Mouse (Mus musculus): ENCODE measurements around the gene Mtmr3. TPM values are rescaled to one million over a fixed set of nuclear protein-coding genes. Genes with fewer than 3 reads are reported as not detected.

Gene Mtmr3
- total and polyA plus RNA-seq, 3 experiments = 29.1 to 31.9 TPM; not detected in 1

DNA sequence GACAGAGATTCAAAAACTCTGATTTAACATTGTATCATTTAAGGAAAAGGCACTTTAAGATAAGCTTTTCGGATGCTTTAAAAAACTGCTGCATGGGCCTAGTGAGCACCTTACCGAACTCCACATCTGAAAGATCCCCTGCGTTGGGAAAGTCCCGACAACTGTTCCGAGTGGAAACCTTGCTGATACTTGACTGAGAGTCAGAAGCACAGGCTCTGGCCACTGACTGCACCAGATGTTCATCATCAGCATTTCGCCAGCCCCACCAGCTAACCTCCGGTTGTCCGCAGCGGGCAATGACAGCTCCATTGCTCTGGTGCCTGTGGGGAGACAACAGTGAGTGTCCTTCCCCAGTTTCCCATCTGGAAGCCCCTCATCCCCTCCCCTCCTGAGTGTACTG is 95.9 kb downstream of the Mtmr3 start:
- no peak overlapping the region for H3K4me3 ChIP-seq (ENCODE audit: control insufficient read depth in 1 of 2, insufficient read depth in 1 of 2, low read depth in 2 of 2, low read length in 2 of 2)
- H3K36me3 ChIP-seq (ENCODE audit: control insufficient read depth in 1 of 2, insufficient read depth in 2 of 2, low read length in 2 of 2) = peaks cover 0 to 34% of the 10 kb centered on the region in 2 experiments; a peak in 2 of 4 replicates
- H3K79me2 ChIP-seq (ENCODE audit: control insufficient read depth, insufficient read depth, low read length, poor library complexity) = no peaks in the 10 kb centered on the region
- H3K27ac ChIP-seq (ENCODE audit: control insufficient read depth, low read depth, low read length) = no peak overlapping the region
- H3K27me3 ChIP-seq (ENCODE audit: control insufficient read depth in 1 of 2, insufficient read depth in 2 of 2, low read length in 2 of 2) = no peaks in the 10 kb centered on the region
- no peaks in the 10 kb centered on the region for H3K9me3 ChIP-seq (replicated peaks; ENCODE audit: insufficient read depth, low read length)
- TF ChIP-seq ZNF384 (IDR thresholded peaks at IDR 0.05; ENCODE audit: low read depth, low read length) (no peak), MAFK (IDR thresholded peaks at IDR 0.05; ENCODE audit: borderline replicate concordance, low read depth, low read length) (no peak), MXI1 (IDR thresholded peaks at IDR 0.05; ENCODE audit: low read depth, low read length) (no peak), E2F4 (IDR thresholded peaks at IDR 0.05; ENCODE audit: borderline replicate concordance, low read depth, low read length) (no peak), BHLHE40 (IDR thresholded peaks at IDR 0.05; ENCODE audit: borderline replicate concordance, low read depth, low read length) (no peak), JUND (IDR thresholded peaks at IDR 0.05; ENCODE audit: low read depth, low read length) (no peak), RAD21 (IDR thresholded peaks at IDR 0.05; ENCODE audit: low read depth, low read length) (no peak), CTCF (IDR thresholded peaks at IDR 0.05 in 2 of 3, conservative IDR thresholded peaks at IDR 0.05 in 1 of 3; ENCODE audit: control insufficient read depth in 1 of 3, insufficient read depth in 1 of 3, low read depth in 2 of 3, low read length in 3 of 3, poor library complexity in 1 of 3, severe bottlenecking in 1 of 3) (no peak), POLR2AphosphoS5 (IDR thresholded peaks at IDR 0.05; ENCODE audit: borderline replicate concordance, low read depth, low read length) (no peak), HCFC1 (IDR thresholded peaks at IDR 0.05; ENCODE audit: low read depth, low read length) (no peak), CHD2 (IDR thresholded peaks at IDR 0.05; ENCODE audit: low read length) (no peak), CHD1 (IDR thresholded peaks at IDR 0.05; ENCODE audit: low read depth, low read length) (no peak), TAL1 (IDR thresholded peaks at IDR 0.05; ENCODE audit: low read length) (no peak), NRF1 (IDR thresholded peaks at IDR 0.05; ENCODE audit: insufficient read depth, low read depth, low read length, poor library complexity, severe bottlenecking) (no peak), NELFE (IDR thresholded peaks at IDR 0.05; ENCODE audit: low read depth, low read length) (no peak), RCOR1 (IDR thresholded peaks at IDR 0.05; ENCODE audit: low read depth, low read length) (no peak), SIN3A (IDR thresholded peaks at IDR 0.05; ENCODE audit: low read length) (no peak), SMC3 (IDR thresholded peaks at IDR 0.05; ENCODE audit: low read depth, low read length) (no peak)
- H3K9ac ChIP-seq (ENCODE audit: control insufficient read depth, low read depth, low read length, poor library complexity, severe bottlenecking) = no peak overlapping the region
- no peak for DNase-seq (ENCODE audit: low read depth, low spot score)
- no peaks in the 10 kb centered on the region for H3K4me1 ChIP-seq (ENCODE audit: control insufficient read depth in 1 of 2, insufficient read depth in 2 of 2, low read length in 2 of 2)

GRCm38 (mm10) chr11:4497501-4498118 is 97.1 kb downstream of the Mtmr3 start:
- H3K36me3 ChIP-seq (ENCODE audit: control insufficient read depth in 1 of 2, insufficient read depth in 2 of 2, low read length in 2 of 2) = peaks cover 0 to 31% of the 10 kb centered on the region in 2 experiments; a peak in 2 of 4 replicates
- H3K79me2 ChIP-seq (ENCODE audit: control insufficient read depth, insufficient read depth, low read length, poor library complexity) = no peaks in the 10 kb centered on the region
- H3K4me1 ChIP-seq (ENCODE audit: control insufficient read depth in 1 of 2, insufficient read depth in 2 of 2, low read length in 2 of 2) = no peaks in the 10 kb centered on the region
- no peak for TF ChIP-seq POLR2A (IDR thresholded peaks at IDR 0.05; ENCODE audit: control insufficient read depth in 1 of 2, insufficient read depth in 1 of 2, low read depth in 1 of 2, low read length in 2 of 2, poor library complexity in 1 of 2)
- no peak for TF ChIP-seq EP300 (IDR thresholded peaks at IDR 0.05; ENCODE audit: low read depth in 1 of 2, low read length in 2 of 2)
- no peak for TF ChIP-seq ZMIZ1 (IDR thresholded peaks at IDR 0.05; ENCODE audit: low read depth, low read length)
- TF ChIP-seq UBTF (IDR thresholded peaks at IDR 0.05; ENCODE audit: borderline replicate concordance, insufficient read depth, low read depth, low read length) = no peak
- no peak for TF ChIP-seq POLR2AphosphoS2 (IDR thresholded peaks at IDR 0.05; ENCODE audit: low read length)
- TF ChIP-seq GABPA (IDR thresholded peaks at IDR 0.05; ENCODE audit: low read depth, low read length) = no peak
- TF ChIP-seq USF1 (IDR thresholded peaks at IDR 0.05; ENCODE audit: low read depth, low read length) = no peak
- TF ChIP-seq SIN3A (IDR thresholded peaks at IDR 0.05; ENCODE audit: low read length) = no peak
- no peak for TF ChIP-seq ZC3H11A (IDR thresholded peaks at IDR 0.05; ENCODE audit: low read depth, low read length)
- no peak for TF ChIP-seq KAT2A (conservative IDR thresholded peaks at IDR 0.05; ENCODE audit: low read depth, low read length)
- no peak for TF ChIP-seq MAX (IDR thresholded peaks at IDR 0.05; ENCODE audit: low read length)
- TF ChIP-seq RAD21 (IDR thresholded peaks at IDR 0.05; ENCODE audit: low read depth, low read length) = no peak
- no peak for TF ChIP-seq GATA1 (IDR thresholded peaks at IDR 0.05; ENCODE audit: low read depth, low read length)
- DNase-seq (ENCODE audit: low read depth, low spot score) = no peak
- no peaks in the 10 kb centered on the region for H3K9me3 ChIP-seq (replicated peaks; ENCODE audit: insufficient read depth, low read length)
- H3K27ac ChIP-seq (ENCODE audit: control insufficient read depth, low read depth, low read length) = no peak overlapping the region
- no peaks in the 10 kb centered on the region for H3K27me3 ChIP-seq (ENCODE audit: control insufficient read depth in 1 of 2, insufficient read depth in 2 of 2, low read length in 2 of 2)
- no peak overlapping the region for H3K4me3 ChIP-seq (ENCODE audit: control insufficient read depth in 1 of 2, insufficient read depth in 1 of 2, low read depth in 2 of 2, low read length in 2 of 2)
- H3K9ac ChIP-seq (ENCODE audit: control insufficient read depth, low read depth, low read length, poor library complexity, severe bottlenecking) = no peak overlapping the region

Measured in MEL (cell line).